8 mouse cellular contexts compared by ENCODE assay signal in genomic region chr19:5851481-5851971, GRCm38 (mm10). TPM values are rescaled to one million over a fixed set of nuclear protein-coding genes. Genes with fewer than 3 reads are reported as not detected.
A peak's percentile ranks its signal among the peaks of the same experiment; 100 is the strongest.
DNase-seq lines count a peak whose midpoint lies in the region; ATAC-seq and TF ChIP-seq lines count a peak whose summit lies in the region.

No protein-coding gene starts in this region.

- H3K36me3 ChIP-seq in forebrain, embryonic 10.5 days (replicated peaks), result peaks cover 54% of the 10 kb centered on the region
- H3K36me3 ChIP-seq in forebrain, postnatal 0 days (ENCODE audit: insufficient read depth), result peaks cover 7% of the 10 kb centered on the region; the same call in 1 of the 2 replicates
- H3K36me3 ChIP-seq in E14TG2a.4 (ENCODE audit: insufficient read depth, low read length), result peaks cover 53% of the 10 kb centered on the region
- H3K36me3 ChIP-seq in forebrain, embryonic 16.5 days (ENCODE audit: control insufficient read depth, insufficient read depth), result peaks cover 2% of the 10 kb centered on the region; the same call in 1 of the 2 replicates
- H3K36me3 ChIP-seq in limb, embryonic 15.5 days, result peaks cover 37% of the 10 kb centered on the region

- no peak overlapping the region for H3K4me2 ChIP-seq in forebrain, postnatal 0 days (ENCODE audit: low read depth)
- H3K4me2 ChIP-seq in forebrain, embryonic 16.5 days (ENCODE audit: low read length), result no peak overlapping the region
- H3K4me2 ChIP-seq in limb, embryonic 15.5 days, result no peak overlapping the region

- no peak for ATAC-seq in forebrain, postnatal 0 days
- no peak for ATAC-seq in forebrain, embryonic 16.5 days
- ATAC-seq in limb, embryonic 15.5 days (ENCODE audit: insufficient number of reproducible peaks, low FRiP score, low TSS enrichment, low read depth), result no peak

- H3K4me3 ChIP-seq in forebrain, embryonic 10.5 days, result 0 out of 2 replicates have a peak overlapping the region, but pooled peaks have one; percentile 0
- H3K4me3 ChIP-seq in forebrain, postnatal 0 days (ENCODE audit: low read depth, low read length), result no peak overlapping the region
- H3K4me3 ChIP-seq in E14TG2a.4 (replicated peaks; ENCODE audit: low read length), result peak overlapping the region; percentile 24; the same call in 1 of the 2 replicates
- no peak overlapping the region for H3K4me3 ChIP-seq in forebrain, embryonic 16.5 days (replicated peaks; ENCODE audit: low read length)
- no peak overlapping the region for H3K4me3 ChIP-seq in limb, embryonic 15.5 days

- no peaks in the 10 kb centered on the region for H3K9me3 ChIP-seq in forebrain, embryonic 10.5 days
- no peaks in the 10 kb centered on the region for H3K9me3 ChIP-seq in forebrain, postnatal 0 days (ENCODE audit: low read length)
- no peaks in the 10 kb centered on the region for H3K9me3 ChIP-seq in E14TG2a.4 (ENCODE audit: low read length)
- H3K9me3 ChIP-seq in forebrain, embryonic 16.5 days (ENCODE audit: control insufficient read depth, low read length), result no peaks in the 10 kb centered on the region
- no peaks in the 10 kb centered on the region for H3K9me3 ChIP-seq in limb, embryonic 15.5 days

- DNase-seq in forebrain, embryonic 10.5 days (ENCODE audit: extremely low spot score, low spot score), result no peak
- DNase-seq in forebrain, postnatal 0 days, result no peak
- DNase-seq in thymus, postnatal 36 days, result no peak
- DNase-seq in kidney, adult 18-20 months, result no peak
- DNase-seq in layer of hippocampus, postnatal 10 days (ENCODE audit: low spot score in 2 of 2), result no peak

- TF ChIP-seq CTCF in forebrain, postnatal 0 days (IDR thresholded peaks at IDR 0.05; ENCODE audit: low read depth), result no peak
- TF ChIP-seq CTCF in E14TG2a.4 (conservative IDR thresholded peaks at IDR 0.05; ENCODE audit: low read length), result no peak

- H3K9ac ChIP-seq in forebrain, postnatal 0 days, result no peak overlapping the region
- H3K9ac ChIP-seq in forebrain, embryonic 16.5 days (replicated peaks; ENCODE audit: low read depth, low read length), result peak overlapping the region; percentile 43
- no peak overlapping the region for H3K9ac ChIP-seq in limb, embryonic 15.5 days

- 63% methylated on average over 5 of the region's 5 CpGs for WGBS in forebrain, embryonic 10.5 days
- WGBS in forebrain, postnatal 0 days, result 47% methylated on average over 5 of the region's 5 CpGs
- 50% methylated on average over 5 of the region's 5 CpGs for WGBS in forebrain, embryonic 16.5 days
- 70% methylated on average over 5 of the region's 5 CpGs for WGBS in limb, embryonic 15.5 days

- 0 out of 2 replicates have a peak overlapping the region, but pooled peaks have one; percentile 44 for H3K27ac ChIP-seq in forebrain, embryonic 10.5 days
- no peak overlapping the region for H3K27ac ChIP-seq in forebrain, postnatal 0 days (ENCODE audit: low read depth, low read length)
- no peak overlapping the region for H3K27ac ChIP-seq in forebrain, embryonic 16.5 days (ENCODE audit: low read length)
- peak overlapping the region; percentile 18; the same call in 1 of the 2 replicates for H3K27ac ChIP-seq in limb, embryonic 15.5 days

- H3K4me1 ChIP-seq in forebrain, embryonic 10.5 days, result peaks cover 52% of the 10 kb centered on the region
- H3K4me1 ChIP-seq in forebrain, postnatal 0 days (ENCODE audit: insufficient read depth), result peaks cover 19% of the 10 kb centered on the region
- H3K4me1 ChIP-seq in E14TG2a.4 (replicated peaks; ENCODE audit: low read depth, low read length), result peaks cover 71% of the 10 kb centered on the region
- H3K4me1 ChIP-seq in forebrain, embryonic 16.5 days (replicated peaks; ENCODE audit: control insufficient read depth, insufficient read depth, low read length), result peaks cover 37% of the 10 kb centered on the region
- H3K4me1 ChIP-seq in limb, embryonic 15.5 days, result peaks cover 42% of the 10 kb centered on the region

- H3K27me3 ChIP-seq in forebrain, embryonic 10.5 days (ENCODE audit: poor library complexity, severe bottlenecking), result no peaks in the 10 kb centered on the region
- H3K27me3 ChIP-seq in forebrain, postnatal 0 days (ENCODE audit: insufficient read depth, low read length), result no peaks in the 10 kb centered on the region
- no peaks in the 10 kb centered on the region for H3K27me3 ChIP-seq in E14TG2a.4 (ENCODE audit: insufficient read depth, low read length)
- no peaks in the 10 kb centered on the region for H3K27me3 ChIP-seq in forebrain, embryonic 16.5 days (replicated peaks; ENCODE audit: control insufficient read depth, insufficient read depth, low read length)
- no peaks in the 10 kb centered on the region for H3K27me3 ChIP-seq in limb, embryonic 15.5 days

RNA-seq across cellular contexts. Expression of gene Frmd8, which starts 23.5 kb away (rescaled TPM):
- 36.9 and 40.6 TPM in 2 replicates for polyA plus RNA-seq in forebrain, embryonic 10.5 days (2016; fragmentation: Nextera tagmentation; extraction: Ambion mirVana)
- total RNA-seq in forebrain, postnatal 0 days (2014; rRNA removed), result 8.5 and 13.3 TPM in 2 replicates
- polyA plus RNA-seq in forebrain, postnatal 0 days (2015; fragmentation: Nextera tagmentation; extraction: Ambion mirVana), result 9.0 and 10.3 TPM in 2 replicates
- polyA plus RNA-seq in forebrain, embryonic 16.5 days (2015; fragmentation: Nextera tagmentation; extraction: Ambion mirVana), result 20.9 and 21.5 TPM in 2 replicates
- 28.4 and 31.3 TPM in 2 replicates for polyA plus RNA-seq in limb, embryonic 15.5 days (2015; fragmentation: Nextera tagmentation; extraction: Ambion mirVana)
- 10 to 100 TPM; 10.7 to 14.8 TPM for total RNA-seq in layer of hippocampus, postnatal 10 days (2021)

RNA-seq across cellular contexts. Expression of gene Slc25a45, which starts 26.1 kb away (rescaled TPM):
- polyA plus RNA-seq in forebrain, embryonic 10.5 days (2016; fragmentation: Nextera tagmentation; extraction: Ambion mirVana), result 1.5 and 2.0 TPM in 2 replicates
- 2.2 and 2.6 TPM in 2 replicates for total RNA-seq in forebrain, postnatal 0 days (2014; rRNA removed)
- polyA plus RNA-seq in forebrain, postnatal 0 days (2015; fragmentation: Nextera tagmentation; extraction: Ambion mirVana), result 2.0 and 2.9 TPM in 2 replicates
- polyA plus RNA-seq in forebrain, embryonic 16.5 days (2015; fragmentation: Nextera tagmentation; extraction: Ambion mirVana), result 1.5 and 2.0 TPM in 2 replicates
- 3.4 and 5.2 TPM in 2 replicates for polyA plus RNA-seq in limb, embryonic 15.5 days (2015; fragmentation: Nextera tagmentation; extraction: Ambion mirVana)
- 1 to 10 TPM; 2.1 to 3.6 TPM for total RNA-seq in layer of hippocampus, postnatal 10 days (2021)

RNA-seq across cellular contexts. Expression of gene Tigd3, which starts 42.4 kb away (rescaled TPM):
- polyA plus RNA-seq in forebrain, embryonic 10.5 days (2016; fragmentation: Nextera tagmentation; extraction: Ambion mirVana), result 9.0 and 9.1 TPM in 2 replicates
- 9.9 and 14.2 TPM in 2 replicates for total RNA-seq in forebrain, postnatal 0 days (2014; rRNA removed)
- 8.6 and 10.2 TPM in 2 replicates for polyA plus RNA-seq in forebrain, postnatal 0 days (2015; fragmentation: Nextera tagmentation; extraction: Ambion mirVana)
- 11.0 and 13.7 TPM in 2 replicates for polyA plus RNA-seq in forebrain, embryonic 16.5 days (2015; fragmentation: Nextera tagmentation; extraction: Ambion mirVana)
- polyA plus RNA-seq in limb, embryonic 15.5 days (2015; fragmentation: Nextera tagmentation; extraction: Ambion mirVana), result 3.1 TPM in 2 replicates
- total RNA-seq in layer of hippocampus, postnatal 10 days (2021), result 1 to 10 TPM; 4.4 to 5.5 TPM

Comparison
In these comparisons a context has a peak if more than half of its experiments do, and no peak if none do; other contexts are left out.
1. H3K27ac ChIP-seq: peak in forebrain, embryonic 10.5 days (single experiment) and limb, embryonic 15.5 days (single experiment); none in forebrain, postnatal 0 days (single experiment) and forebrain, embryonic 16.5 days (single experiment).
2. H3K4me3 ChIP-seq: peak in forebrain, embryonic 10.5 days (single experiment) and E14TG2a.4 (single experiment); none in forebrain, postnatal 0 days (single experiment), forebrain, embryonic 16.5 days (single experiment) and limb, embryonic 15.5 days (single experiment).